Mouse (Mus musculus): ENCODE data around the gene Exoc6. TPM values are rescaled to one million over a fixed set of nuclear protein-coding genes. Genes with fewer than 3 reads are reported as not detected.
A peak's percentile ranks its signal among the peaks of the same experiment; 100 is the strongest.
"Not testable (repeated sequence)": the region's sequence is repeated elsewhere in the genome, so short reads cannot be mapped to it uniquely, and the experiment has no call there.

Exoc6 gene
- total and polyA plus RNA-seq, 2 experiments from 2014 or later = 25.5 to 27.2 TPM

DNA sequence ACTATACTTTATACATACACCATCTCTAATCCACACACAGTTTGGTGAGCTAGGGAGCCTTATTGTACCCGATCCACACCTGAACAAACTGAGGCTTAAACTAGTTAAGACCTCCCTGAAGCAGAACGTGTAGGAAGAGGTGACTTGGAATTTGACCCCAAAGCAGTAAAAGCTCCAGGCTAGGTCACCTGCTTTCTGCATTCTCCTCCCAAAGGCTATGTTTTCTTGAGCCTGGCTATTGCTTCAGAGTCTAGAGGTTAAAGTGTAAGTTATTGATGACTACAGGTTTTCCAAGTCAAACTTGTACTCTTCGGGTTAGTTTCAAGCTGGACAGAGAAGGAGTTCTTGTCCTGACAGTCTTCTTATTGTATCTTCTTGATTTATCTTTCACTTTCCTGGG lies 5.0 kb upstream of the Exoc6 start:
- Histone ChIP-seq H3K4me1 (ENCODE audit: insufficient read depth, low read length) (no peaks in the 10 kb centered on the region), H3K27ac (ENCODE audit: low read depth, low read length) (no peak overlapping the region), H3K9me3 (ENCODE audit: low read length) (no peaks in the 10 kb centered on the region), H3K9ac (replicated peaks; ENCODE audit: low read length, poor library complexity, severe bottlenecking) (no peak overlapping the region), H3K27me3 (ENCODE audit: insufficient read depth, low read length) (no peaks in the 10 kb centered on the region), H3K36me3 (ENCODE audit: insufficient read depth, low read length) (no peaks in the 10 kb centered on the region), H3K4me2 (ENCODE audit: low read depth, low read length, poor library complexity, severe bottlenecking) (no peak overlapping the region), H3K4me3 (ENCODE audit: low read depth, low read length) (no peak overlapping the region)
- DNase-seq (ENCODE audit: low spot score) (no peak), ATAC-seq (ENCODE audit: low FRiP score) (no peak)
- no peak for TF ChIP-seq CTCF (IDR thresholded peaks at IDR 0.05)
- WGBS = 84% methylated on average over 3 of the region's 3 CpGs

DNA sequence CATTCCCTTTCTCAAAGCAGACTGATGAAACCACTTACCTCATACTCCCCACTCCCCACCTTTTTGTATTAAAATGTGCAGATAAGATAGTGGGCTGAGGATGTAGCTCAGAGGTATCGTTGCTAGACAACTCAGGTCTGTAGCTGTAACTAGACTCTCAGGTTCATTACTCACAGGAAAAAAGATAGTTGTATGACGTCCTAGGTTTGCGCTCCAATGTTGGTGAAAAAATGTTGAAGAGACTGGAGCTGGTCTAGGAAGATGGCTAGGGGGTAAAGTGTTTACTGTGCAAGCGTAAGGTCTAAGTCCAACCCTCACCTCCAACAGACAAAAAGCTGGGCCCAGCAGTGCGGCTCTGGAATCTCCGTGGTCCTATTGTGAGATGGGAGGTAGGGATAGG lies 4.5 kb upstream of the Exoc6 start:
- no peak for ATAC-seq (ENCODE audit: low FRiP score)
- Histone ChIP-seq H3K27me3 (ENCODE audit: insufficient read depth, low read length) (no peaks in the 10 kb centered on the region), H3K27ac (ENCODE audit: low read depth, low read length) (no peak overlapping the region), H3K4me1 (ENCODE audit: insufficient read depth, low read length) (no peaks in the 10 kb centered on the region), H3K9me3 (ENCODE audit: low read length) (no peaks in the 10 kb centered on the region), H3K4me3 (ENCODE audit: low read depth, low read length) (no peak overlapping the region), H3K4me2 (ENCODE audit: low read depth, low read length, poor library complexity, severe bottlenecking) (no peak overlapping the region), H3K36me3 (ENCODE audit: insufficient read depth, low read length) (no peaks in the 10 kb centered on the region), H3K9ac (replicated peaks; ENCODE audit: low read length, poor library complexity, severe bottlenecking) (no peak overlapping the region)
- DNase-seq (ENCODE audit: low spot score) = no peak
- no peak for TF ChIP-seq CTCF (IDR thresholded peaks at IDR 0.05)
- 90% methylated on average over 6 of the region's 6 CpGs for WGBS

DNA sequence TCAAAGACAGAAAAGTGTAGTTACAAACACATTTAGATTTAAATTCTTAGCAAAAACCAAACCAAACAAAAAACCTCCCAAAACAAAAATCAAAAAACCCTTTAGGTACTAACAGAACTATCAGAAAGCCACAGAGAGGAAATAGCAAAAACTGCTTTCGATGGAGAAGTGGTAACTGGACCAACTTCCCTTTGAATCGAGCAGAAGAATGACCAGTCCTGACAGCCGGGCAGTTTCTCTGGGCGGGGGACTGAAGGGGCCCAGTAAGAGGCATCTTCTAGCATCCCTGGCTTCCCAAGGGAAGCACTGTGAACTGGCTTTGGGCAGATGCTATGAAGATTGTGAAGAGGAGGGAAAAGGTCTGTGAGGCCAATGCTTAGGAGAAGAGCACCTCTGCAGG lies 3.4 kb upstream of the Exoc6 start:
- DNase-seq (ENCODE audit: low spot score) (no peak), ATAC-seq (ENCODE audit: low FRiP score) (no peak)
- no peak overlapping the region for H3K4me3 ChIP-seq (ENCODE audit: low read depth, low read length)
- H3K36me3 ChIP-seq (ENCODE audit: insufficient read depth, low read length) = no peaks in the 10 kb centered on the region
- no peaks in the 10 kb centered on the region for H3K9me3 ChIP-seq (ENCODE audit: low read length)
- no peaks in the 10 kb centered on the region for H3K27me3 ChIP-seq (ENCODE audit: insufficient read depth, low read length)
- no peak overlapping the region for H3K4me2 ChIP-seq (ENCODE audit: low read depth, low read length, poor library complexity, severe bottlenecking)
- TF ChIP-seq CTCF (IDR thresholded peaks at IDR 0.05) = no peak
- no peak overlapping the region for H3K27ac ChIP-seq (ENCODE audit: low read depth, low read length)
- WGBS = 76% methylated on average over 4 of the region's 4 CpGs
- H3K4me1 ChIP-seq (ENCODE audit: insufficient read depth, low read length) = no peaks in the 10 kb centered on the region
- no peak overlapping the region for H3K9ac ChIP-seq (replicated peaks; ENCODE audit: low read length, poor library complexity, severe bottlenecking)

DNA sequence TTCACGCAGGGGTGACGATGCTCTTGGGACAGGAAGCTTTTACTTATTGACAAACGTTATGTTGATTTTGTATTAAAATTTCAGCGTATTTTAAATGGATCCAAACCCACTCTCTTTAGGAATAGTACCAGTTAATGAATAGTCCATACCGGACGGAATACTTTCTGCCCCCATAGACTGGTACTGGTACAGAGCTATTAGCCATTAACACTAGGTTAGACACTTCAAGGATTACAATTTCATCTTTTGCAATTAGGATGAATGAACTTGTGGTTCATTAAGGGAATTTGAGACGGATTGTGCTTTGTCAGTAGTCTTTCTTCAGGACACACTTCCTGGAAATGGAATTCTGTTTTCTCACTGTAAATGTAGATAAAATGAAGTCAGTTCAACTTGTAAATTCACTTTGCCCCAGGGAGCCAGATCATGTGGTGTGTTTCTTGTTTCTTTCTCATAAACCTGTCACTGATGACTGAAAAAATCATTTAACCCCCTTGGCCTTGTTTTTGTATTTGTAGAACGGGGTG lies 885 bp downstream of the Exoc6 start:
- TF ChIP-seq CTCF (IDR thresholded peaks at IDR 0.05) = no peak
- DNase-seq (ENCODE audit: low spot score) (no peak), ATAC-seq (ENCODE audit: low FRiP score) (no peak; the same call in 1 of the 2 replicates)
- H3K4me1 ChIP-seq (ENCODE audit: insufficient read depth, low read length) = no peaks in the 10 kb centered on the region
- H3K9ac ChIP-seq (replicated peaks; ENCODE audit: low read length, poor library complexity, severe bottlenecking) = peak overlapping the region; percentile 77
- H3K27me3 ChIP-seq (ENCODE audit: insufficient read depth, low read length) = no peaks in the 10 kb centered on the region
- H3K9me3 ChIP-seq (ENCODE audit: low read length) = no peaks in the 10 kb centered on the region
- WGBS = 15% methylated on average over 8 of the region's 8 CpGs
- no peak overlapping the region for H3K27ac ChIP-seq (ENCODE audit: low read depth, low read length)
- peak overlapping the region; percentile 71 for H3K4me2 ChIP-seq (ENCODE audit: low read depth, low read length, poor library complexity, severe bottlenecking)
- no peaks in the 10 kb centered on the region; the same call in 1 of the 2 replicates for H3K36me3 ChIP-seq (ENCODE audit: insufficient read depth, low read length)
- peak overlapping the region; percentile 84 for H3K4me3 ChIP-seq (ENCODE audit: low read depth, low read length)

DNA sequence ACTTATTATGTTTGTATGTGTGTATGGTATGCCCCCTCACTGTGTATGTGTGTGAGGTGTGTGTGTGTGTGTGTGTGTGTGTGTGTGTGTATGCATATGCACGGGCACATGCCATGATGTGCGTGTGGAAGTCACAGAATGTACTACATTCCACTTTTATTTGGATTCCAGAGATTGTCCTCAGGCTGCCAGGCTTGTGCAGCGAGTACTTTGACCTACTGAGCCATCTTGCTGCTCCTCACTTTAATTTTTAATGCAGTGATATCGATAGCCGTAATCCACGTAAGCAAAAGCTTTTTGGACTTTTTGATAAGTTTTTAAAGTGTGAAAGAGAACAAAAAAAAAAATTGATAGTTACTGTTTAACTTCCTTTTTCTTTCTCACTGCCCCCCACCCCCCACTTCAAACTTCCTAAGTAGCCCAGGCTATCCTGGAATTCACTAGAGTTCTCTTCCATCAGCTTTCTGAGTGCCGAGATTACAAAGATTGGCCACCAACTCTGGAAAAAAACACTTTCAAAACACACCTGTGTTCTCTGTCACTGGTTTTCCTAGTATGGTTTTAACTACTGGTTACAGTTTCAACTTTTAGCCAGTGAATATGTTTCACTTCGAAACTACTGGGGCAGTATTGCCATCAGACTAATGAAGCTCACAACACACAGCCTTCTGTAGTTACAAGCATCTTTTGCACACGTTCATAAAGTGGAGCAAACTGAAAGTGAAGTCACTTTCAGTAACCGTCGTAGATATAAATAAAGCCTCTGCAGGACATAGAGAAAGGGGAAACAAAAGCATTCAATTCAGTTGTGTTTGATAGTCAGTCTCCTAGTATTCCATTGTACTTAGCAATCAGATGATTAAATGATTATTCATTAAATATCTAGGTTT lies 3.4 kb downstream of the Exoc6 start:
- DNase-seq (ENCODE audit: low spot score) (no peak), ATAC-seq (ENCODE audit: low FRiP score) (no peak)
- no peaks in the 10 kb centered on the region; the same call in 1 of the 2 replicates for H3K36me3 ChIP-seq (ENCODE audit: insufficient read depth, low read length)
- TF ChIP-seq CTCF (IDR thresholded peaks at IDR 0.05) = no peak
- H3K9ac ChIP-seq (replicated peaks; ENCODE audit: low read length, poor library complexity, severe bottlenecking) = no peak overlapping the region
- no peaks in the 10 kb centered on the region for H3K27me3 ChIP-seq (ENCODE audit: insufficient read depth, low read length)
- H3K9me3 ChIP-seq (ENCODE audit: low read length) = no peaks in the 10 kb centered on the region
- no peaks in the 10 kb centered on the region for H3K4me1 ChIP-seq (ENCODE audit: insufficient read depth, low read length)
- H3K4me2 ChIP-seq (ENCODE audit: low read depth, low read length, poor library complexity, severe bottlenecking) = no peak overlapping the region
- H3K4me3 ChIP-seq (ENCODE audit: low read depth, low read length) = no peak overlapping the region
- no peak overlapping the region for H3K27ac ChIP-seq (ENCODE audit: low read depth, low read length)
- 87% methylated on average over 11 of the region's 11 CpGs for WGBS

DNA sequence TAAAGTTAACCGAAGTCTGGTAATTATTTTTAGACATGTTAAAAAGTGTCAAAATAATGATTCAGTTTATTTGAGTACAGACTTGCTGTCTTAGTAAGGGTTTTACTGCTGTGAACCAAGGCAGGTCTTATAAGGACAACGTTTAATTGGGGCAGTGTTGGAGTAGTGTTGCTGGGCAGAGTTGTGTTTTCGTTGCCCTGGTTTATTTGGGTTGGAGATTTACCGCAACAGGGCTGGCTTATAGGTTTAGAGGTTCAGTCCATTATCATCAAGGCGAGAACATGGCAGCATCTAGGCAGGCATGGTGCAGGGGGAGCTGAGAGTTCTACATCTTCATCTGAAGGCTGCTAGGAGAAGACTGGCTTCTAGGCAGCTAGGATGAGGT lies 4.0 kb downstream of the Exoc6 start:
- H3K4me2 ChIP-seq (ENCODE audit: low read depth, low read length, poor library complexity, severe bottlenecking); H3K4me1 ChIP-seq (ENCODE audit: insufficient read depth, low read length); H3K4me3 ChIP-seq (ENCODE audit: low read depth, low read length); ATAC-seq (ENCODE audit: low FRiP score); H3K9me3 ChIP-seq (ENCODE audit: low read length); H3K27me3 ChIP-seq (ENCODE audit: insufficient read depth, low read length); H3K27ac ChIP-seq (ENCODE audit: low read depth, low read length); H3K36me3 ChIP-seq (ENCODE audit: insufficient read depth, low read length); DNase-seq (ENCODE audit: low spot score); H3K9ac ChIP-seq (replicated peaks; ENCODE audit: low read length, poor library complexity, severe bottlenecking): not testable (repeated sequence)
- 87% methylated on average over 5 of the region's 5 CpGs for WGBS

Data from midbrain, postnatal 0 days (tissue).